Mouse (Mus musculus): ENCODE results near the gene Rasgef1c.

Gene Rasgef1c

GRCm38 (mm10) chr11:49926183-49926582, 24.5 kb downstream of the Rasgef1c start:
- DNase-seq (ENCODE audit: low spot score) = no peak

GRCm38 (mm10) chr11:49927169-49927568, 25.5 kb downstream of the Rasgef1c start:
- no peak for DNase-seq (ENCODE audit: low spot score)

GRCm38 (mm10) chr11:49927670-49928069, 26.0 kb downstream of the Rasgef1c start:
- DNase-seq (ENCODE audit: low spot score) = no peak

GRCm38 (mm10) chr11:49931037-49931625, 29.5 kb downstream of the Rasgef1c start:
- peak; percentile 2 for DNase-seq (ENCODE audit: low spot score)

- DNase-seq (ENCODE audit: low spot score) = no peak
These were observed 30.2 kb downstream of the Rasgef1c start for GRCm38 (mm10) chr11:49931853-49932252.

- DNase-seq (ENCODE audit: low spot score) = no peak
These were observed 32.2 kb downstream of the Rasgef1c start for GRCm38 (mm10) chr11:49933811-49934210.

- peak; percentile 5 for DNase-seq (ENCODE audit: low spot score)
These were observed 32.7 kb downstream of the Rasgef1c start for GRCm38 (mm10) chr11:49934322-49934721.

- no peak for DNase-seq (ENCODE audit: low spot score)
These were observed 34.8 kb downstream of the Rasgef1c start for GRCm38 (mm10) chr11:49936458-49936857.

GRCm38 (mm10) chr11:49937779-49938178, 36.1 kb downstream of the Rasgef1c start:
- DNase-seq (ENCODE audit: low spot score) = no peak

GRCm38 (mm10) chr11:49938258-49939164, 36.9 kb downstream of the Rasgef1c start:
- no peak for DNase-seq (ENCODE audit: low spot score)

- DNase-seq (ENCODE audit: low spot score) = no peak
These were observed 41.2 kb downstream of the Rasgef1c start for GRCm38 (mm10) chr11:49942841-49943240.

GRCm38 (mm10) chr11:49943901-49944300, 42.3 kb downstream of the Rasgef1c start:
- no peak for DNase-seq (ENCODE audit: low spot score)

GRCm38 (mm10) chr11:49945726-49946125, 44.1 kb downstream of the Rasgef1c start:
- DNase-seq (ENCODE audit: low spot score) = no peak

GRCm38 (mm10) chr11:49949839-49950238, 48.2 kb downstream of the Rasgef1c start:
- DNase-seq (ENCODE audit: low spot score) = no peak

- no peak for DNase-seq (ENCODE audit: low spot score)
These were observed 52.0 kb downstream of the Rasgef1c start for GRCm38 (mm10) chr11:49953616-49954015.

- peak; percentile 43 for DNase-seq (ENCODE audit: low spot score)
These were observed 54.1 kb downstream of the Rasgef1c start for GRCm38 (mm10) chr11:49955577-49956261.

- no peak for DNase-seq (ENCODE audit: low spot score)
These were observed 56.4 kb downstream of the Rasgef1c start for GRCm38 (mm10) chr11:49958017-49958416.

- DNase-seq (ENCODE audit: low spot score) = peak; percentile 36
These were observed 59.6 kb downstream of the Rasgef1c start for GRCm38 (mm10) chr11:49961098-49961740.

- no peak for DNase-seq (ENCODE audit: low spot score)
These were observed 63.7 kb downstream of the Rasgef1c start for GRCm38 (mm10) chr11:49965320-49965719.

- DNase-seq (ENCODE audit: low spot score) = no peak
These were observed 68.1 kb downstream of the Rasgef1c start for GRCm38 (mm10) chr11:49969692-49970091.

- no peak for DNase-seq (ENCODE audit: low spot score)
These were observed 72.2 kb downstream of the Rasgef1c start for GRCm38 (mm10) chr11:49973657-49974340.

- no peak for DNase-seq (ENCODE audit: low spot score)
These were observed 73.0 kb downstream of the Rasgef1c start for GRCm38 (mm10) chr11:49974675-49975074.

Data from lung, postnatal 25 days (tissue).